Mouse (Mus musculus) left cerebral cortex, adult 9 months (tissue): ENCODE results near the gene Cenpv.
A peak's percentile ranks its signal among the peaks of the same experiment; 100 is the strongest.

Source experiments
- DNase-seq, 2 experiments: peaks; one replicate each; pipeline ENCODE4 v3.0.0; 2022; ENCODE audit warnings: low spot score in 2 of 2

The Cenpv gene

GRCm38 (mm10) chr11:62539089-62539890 lies at the start of gene Cenpv:
Gene Cenpv, minus strand, starts transcription at chr11:62539261.
- peak in 1 of 2 experiments; percentile 74 for DNase-seq

- no peak for DNase-seq
These were observed 48.0 kb upstream of the Cenpv start for GRCm38 (mm10) chr11:62587034-62587433.

- DNase-seq = no peak
These were observed 45.7 kb upstream of the Cenpv start for GRCm38 (mm10) chr11:62584671-62585206.

- DNase-seq = no peak
These were observed 44.0 kb upstream of the Cenpv start for GRCm38 (mm10) chr11:62583031-62583430.

- DNase-seq = peak in 1 of 2 experiments; percentile 53
These were observed 37.6 kb upstream of the Cenpv start for GRCm38 (mm10) chr11:62576530-62577152.

- DNase-seq = peak; percentile 52 to 68
These were observed 36.8 kb upstream of the Cenpv start for GRCm38 (mm10) chr11:62575659-62576438.

GRCm38 (mm10) chr11:62575297-62575658 lies 36.2 kb upstream of the Cenpv start:
- DNase-seq = peak in 1 of 2 experiments; percentile 93

- DNase-seq = no peak
These were observed 35.6 kb upstream of the Cenpv start for GRCm38 (mm10) chr11:62574703-62575085.

GRCm38 (mm10) chr11:62573959-62574702 lies 35.1 kb upstream of the Cenpv start, which contains the start of gene Trpv2:
Gene Trpv2, plus strand, starts transcription at chr11:62574486.
- no peak for DNase-seq

GRCm38 (mm10) chr11:62568300-62568699 lies 29.2 kb upstream of the Cenpv start:
- no peak for DNase-seq

GRCm38 (mm10) chr11:62566211-62566610 lies 27.1 kb upstream of the Cenpv start:
- DNase-seq = no peak

- no peak for DNase-seq
These were observed 26.7 kb upstream of the Cenpv start for GRCm38 (mm10) chr11:62565747-62566146.

GRCm38 (mm10) chr11:62563590-62563989 lies 24.5 kb upstream of the Cenpv start:
- DNase-seq = no peak

GRCm38 (mm10) chr11:62560463-62561016 lies 21.5 kb upstream of the Cenpv start:
- DNase-seq = no peak

GRCm38 (mm10) chr11:62558961-62559646 lies 20.0 kb upstream of the Cenpv start:
- no peak for DNase-seq

- DNase-seq = no peak
These were observed 19.1 kb upstream of the Cenpv start for GRCm38 (mm10) chr11:62558152-62558551.

GRCm38 (mm10) chr11:62557205-62557604 lies 18.1 kb upstream of the Cenpv start:
- no peak for DNase-seq

GRCm38 (mm10) chr11:62555896-62556412 lies 16.9 kb upstream of the Cenpv start:
- DNase-seq = no peak

- DNase-seq = no peak
These were observed 16.0 kb upstream of the Cenpv start for GRCm38 (mm10) chr11:62554934-62555517.
